Mouse (Mus musculus) right cerebral cortex, adult 18-20 months (tissue): ENCODE measurements around the gene Galnt16.

Source experiments
- DNase-seq: peaks from one replicate; pipeline ENCODE4 v3.0.0; 2022; ENCODE audit warnings: mixed read lengths

Galnt16 gene

GRCm38 (mm10) chr12:80533876-80534275 is 15.8 kb downstream of the Galnt16 start:
- no peak for DNase-seq

GRCm38 (mm10) chr12:80537313-80537712 is 19.2 kb downstream of the Galnt16 start:
- DNase-seq: no peak

DNA sequence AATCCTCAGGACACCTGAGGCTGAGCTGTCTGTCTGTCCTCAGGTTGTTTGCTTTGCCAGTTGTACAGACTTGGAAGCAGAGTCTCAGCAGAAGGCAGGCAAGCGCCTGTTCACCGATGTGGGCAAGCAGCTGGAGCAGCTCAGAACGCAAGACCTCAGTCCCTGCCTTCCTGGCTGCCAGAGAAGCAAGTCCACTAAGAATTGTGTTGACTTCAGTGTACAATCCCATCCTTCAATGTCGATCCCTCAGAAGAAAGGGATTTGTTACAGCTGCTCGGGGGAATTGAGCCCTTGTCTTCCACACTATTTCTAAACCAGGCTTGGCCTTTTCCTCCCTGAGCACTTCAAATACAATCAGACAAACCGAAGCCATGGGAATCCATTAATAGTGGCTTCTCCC is 20.2 kb downstream of the Galnt16 start:
- no peak for DNase-seq

DNA sequence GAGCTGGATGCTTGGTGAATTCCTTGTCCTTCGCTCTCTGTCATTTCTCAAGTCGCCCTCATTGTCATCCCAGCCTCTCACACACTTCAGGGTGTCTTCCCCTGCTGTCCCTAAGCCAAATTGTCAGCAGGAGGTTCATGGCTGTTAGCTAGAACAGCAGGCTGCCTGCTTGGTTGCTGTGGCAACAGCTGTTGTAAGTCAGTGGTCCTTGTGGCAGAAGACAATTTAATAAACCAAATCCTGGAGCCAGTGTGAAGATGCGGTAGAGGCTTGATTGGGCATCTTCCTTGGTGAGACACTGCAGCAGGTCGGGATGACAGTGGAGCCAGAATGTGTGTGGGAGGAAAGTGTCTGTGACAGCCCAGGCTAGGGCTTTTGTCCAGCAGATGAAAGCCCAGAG is 27.2 kb downstream of the Galnt16 start:
- DNase-seq: peak; percentile 52

GRCm38 (mm10) chr12:80549646-80550045 is 31.6 kb downstream of the Galnt16 start:
- no peak for DNase-seq

- no peak for DNase-seq
Measured at GRCm38 (mm10) chr12:80553157-80553556, 35.1 kb downstream of the Galnt16 start.

GRCm38 (mm10) chr12:80554312-80554711 is 36.2 kb downstream of the Galnt16 start:
- DNase-seq: no peak

DNA sequence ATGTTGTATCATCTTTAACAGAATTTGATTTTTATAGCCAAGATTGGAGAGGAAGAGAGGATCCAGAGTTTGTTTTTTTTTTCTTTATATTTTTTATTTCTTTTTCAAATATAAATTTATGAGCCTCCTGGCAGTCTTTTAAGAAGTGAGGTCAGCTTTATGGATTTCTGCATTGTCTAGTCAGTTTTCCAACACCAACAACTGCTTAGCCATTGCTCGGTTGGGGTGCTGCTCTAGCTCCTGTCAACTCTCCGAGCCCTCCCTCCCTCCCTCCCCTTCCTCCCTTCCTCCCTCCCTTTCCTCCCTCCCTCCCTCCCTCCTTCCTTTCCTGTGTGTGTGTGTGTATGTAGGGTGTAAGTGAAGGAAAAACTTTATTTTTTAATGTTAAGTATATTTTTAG is 43.8 kb downstream of the Galnt16 start:
- no peak for DNase-seq

GRCm38 (mm10) chr12:80562793-80563192 is 44.7 kb downstream of the Galnt16 start:
- DNase-seq: no peak

DNA sequence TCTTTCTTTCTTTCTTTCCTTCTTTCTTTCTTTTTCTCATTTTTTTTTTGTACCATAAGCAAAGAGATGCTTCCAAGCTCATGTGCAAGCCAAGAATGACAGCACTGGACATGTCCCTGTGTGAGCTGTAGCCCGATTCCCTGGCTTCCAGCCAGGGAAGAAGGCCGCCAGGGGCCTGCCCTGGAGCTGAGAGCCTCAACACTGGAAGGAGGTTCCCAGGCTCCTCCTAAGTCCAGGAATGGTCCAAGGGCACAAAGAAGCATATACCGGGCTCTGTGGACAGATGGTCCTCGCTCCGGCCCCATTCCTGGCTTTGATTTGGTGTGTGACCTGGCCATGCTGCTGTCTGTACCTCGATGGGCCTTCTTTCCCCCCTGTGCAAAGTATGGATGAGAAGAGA is 46.9 kb downstream of the Galnt16 start:
- no peak for DNase-seq

GRCm38 (mm10) chr12:80565793-80566192 is 47.7 kb downstream of the Galnt16 start:
- no peak for DNase-seq

DNA sequence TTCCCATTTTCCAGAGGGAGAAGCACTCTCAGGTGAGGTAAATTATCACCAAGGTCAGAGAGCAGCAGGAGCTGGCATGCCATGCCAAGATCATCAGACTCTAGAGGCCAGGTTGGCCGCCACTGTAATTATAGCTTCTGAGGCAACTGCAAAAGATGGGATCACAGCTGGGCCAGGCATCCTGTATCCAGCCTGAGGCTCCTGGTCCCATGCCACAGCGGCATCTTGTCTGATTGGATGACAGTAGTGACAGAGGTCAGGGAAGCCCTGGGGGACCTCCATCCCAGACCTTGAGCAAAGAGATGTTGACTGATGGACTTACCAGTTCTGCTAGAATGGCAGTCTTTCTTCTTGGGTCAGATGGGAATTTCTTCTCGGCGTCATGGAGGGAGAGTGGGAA is 48.4 kb downstream of the Galnt16 start:
- no peak for DNase-seq

DNA sequence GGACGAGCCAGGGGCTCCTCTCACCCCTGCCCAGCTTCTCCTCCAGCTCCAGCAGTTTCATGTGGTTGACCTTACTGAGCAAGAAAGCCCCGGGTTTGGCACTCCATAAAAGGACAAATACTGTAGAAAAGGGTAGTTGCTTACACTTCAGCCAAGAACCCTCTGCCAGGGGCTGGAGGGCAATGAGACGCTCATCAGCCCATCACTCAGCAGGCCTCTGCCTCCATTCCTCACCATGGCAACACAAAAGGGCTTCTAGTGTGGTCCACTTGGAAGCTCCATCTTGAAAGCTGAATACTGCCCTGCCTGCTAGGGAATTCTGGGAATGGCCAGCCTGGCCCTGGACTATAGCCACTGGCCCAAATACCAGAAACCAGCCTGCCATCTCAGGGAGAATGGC is 49.3 kb downstream of the Galnt16 start:
- DNase-seq: peak; percentile 63

GRCm38 (mm10) chr12:80569561-80569960 is 51.5 kb downstream of the Galnt16 start:
- DNase-seq: no peak

- no peak for DNase-seq
Measured at GRCm38 (mm10) chr12:80574318-80574717, 56.2 kb downstream of the Galnt16 start.

DNA sequence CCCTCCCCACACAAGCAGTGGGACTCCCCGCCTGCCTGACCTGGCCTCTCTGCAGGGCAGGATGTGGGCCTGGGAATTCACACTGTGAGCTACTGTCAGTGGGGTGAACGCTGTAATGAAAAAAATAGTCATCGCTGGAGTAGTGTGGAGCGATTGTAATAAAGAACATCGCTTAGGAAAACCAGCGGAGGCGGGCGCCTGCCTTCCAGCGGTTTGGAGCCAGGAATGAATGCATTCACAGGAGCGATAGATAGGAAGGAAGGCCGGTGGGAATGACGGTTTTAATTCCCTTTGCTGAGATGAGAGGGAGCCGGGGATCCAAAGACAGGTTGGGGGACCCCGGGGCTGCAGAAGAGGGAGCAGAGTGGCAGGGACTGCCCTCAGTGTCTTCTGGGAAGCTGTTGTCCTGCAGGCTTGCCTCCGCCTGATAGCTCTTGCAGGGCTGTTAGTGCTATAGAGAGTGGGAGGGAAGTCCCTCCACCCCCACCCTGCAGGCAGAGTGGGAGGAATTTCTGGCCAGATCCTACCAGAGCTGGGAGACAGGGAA is 56.8 kb downstream of the Galnt16 start:
- peak; percentile 74 for DNase-seq

GRCm38 (mm10) chr12:80577049-80577448 is 59.0 kb downstream of the Galnt16 start:
- DNase-seq: no peak

DNA sequence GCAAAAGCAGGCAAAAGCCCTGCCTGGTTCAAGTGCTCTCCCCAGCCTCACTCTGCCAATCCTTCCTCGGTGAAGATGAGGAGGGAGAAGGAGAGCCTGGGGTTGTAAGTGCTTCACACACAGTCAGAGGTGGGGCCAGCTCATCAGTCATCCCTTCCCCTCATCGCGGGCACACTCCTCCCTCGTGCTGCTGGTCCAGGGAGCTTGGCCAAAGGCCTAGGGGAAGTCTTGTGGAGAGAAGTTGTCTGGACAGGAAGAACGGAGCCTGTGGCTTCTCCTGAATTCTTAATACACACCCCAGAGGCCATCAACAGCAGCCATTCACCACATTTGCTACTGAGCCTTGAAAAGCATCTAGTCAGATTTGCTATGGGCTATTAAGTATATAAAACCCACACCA is 63.3 kb downstream of the Galnt16 start:
- DNase-seq: no peak

GRCm38 (mm10) chr12:80584973-80585372 is 66.9 kb downstream of the Galnt16 start:
- no peak for DNase-seq

DNA sequence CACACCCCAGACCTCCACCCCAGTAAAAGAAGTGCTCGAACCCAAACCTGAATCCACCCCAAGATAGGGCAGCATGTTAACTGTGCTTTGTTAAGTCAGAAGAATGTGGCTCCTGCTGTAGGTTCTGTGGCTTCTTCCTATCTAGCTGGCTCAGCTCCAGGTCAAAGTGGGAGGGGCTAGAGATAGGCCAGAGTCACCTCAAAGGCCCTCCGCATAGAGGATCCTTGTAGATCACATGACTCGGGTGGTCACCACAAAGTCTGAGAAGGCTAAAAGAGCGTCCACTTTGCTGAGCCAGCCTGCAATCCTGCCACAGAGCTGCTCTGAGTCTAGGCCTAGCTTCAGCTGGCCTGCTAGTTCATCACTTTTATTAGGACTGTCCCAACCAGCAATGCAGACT is 76.1 kb downstream of the Galnt16 start:
- DNase-seq: no peak

DNA sequence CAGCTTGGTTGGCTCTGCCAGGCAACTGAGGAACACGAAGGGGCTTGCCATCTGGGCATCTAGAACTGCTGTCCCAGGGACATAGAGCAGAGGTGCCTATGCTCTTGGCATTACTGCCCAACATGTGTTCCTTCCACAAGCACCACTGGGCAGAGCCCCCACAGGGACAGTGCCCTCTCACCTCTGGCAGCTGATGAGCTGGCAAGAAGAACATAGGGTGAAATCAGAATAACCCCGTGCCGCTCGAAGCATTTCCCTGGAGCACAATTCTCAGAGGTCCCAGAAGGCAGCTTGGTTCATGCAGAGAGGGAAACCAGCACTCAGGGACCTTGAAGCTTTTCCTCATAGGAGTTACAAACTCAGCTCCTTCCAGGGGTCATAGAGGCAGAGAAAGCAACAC is 76.7 kb downstream of the Galnt16 start:
- no peak for DNase-seq

GRCm38 (mm10) chr12:80595566-80595965 is 77.5 kb downstream of the Galnt16 start:
- DNase-seq: no peak

DNA sequence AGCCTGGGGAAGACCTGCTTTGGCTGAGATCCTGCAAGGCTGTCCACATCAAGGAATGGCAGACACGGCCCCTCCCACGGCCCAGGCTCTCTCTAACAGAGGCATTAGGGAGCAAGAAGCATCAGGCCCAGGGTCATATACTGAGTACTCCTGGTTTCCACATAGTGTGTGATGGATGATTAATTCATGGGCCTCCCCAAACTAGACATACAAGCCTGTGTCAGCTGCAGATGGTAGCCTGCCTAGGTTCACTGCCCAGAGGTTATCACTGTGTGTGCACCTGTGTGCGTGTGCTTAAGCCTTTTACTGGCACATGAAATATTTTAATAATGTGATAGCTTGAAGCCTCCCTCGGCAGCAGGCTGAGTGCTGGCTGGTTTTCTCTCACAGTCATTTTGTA is 77.9 kb downstream of the Galnt16 start:
- no peak for DNase-seq

DNA sequence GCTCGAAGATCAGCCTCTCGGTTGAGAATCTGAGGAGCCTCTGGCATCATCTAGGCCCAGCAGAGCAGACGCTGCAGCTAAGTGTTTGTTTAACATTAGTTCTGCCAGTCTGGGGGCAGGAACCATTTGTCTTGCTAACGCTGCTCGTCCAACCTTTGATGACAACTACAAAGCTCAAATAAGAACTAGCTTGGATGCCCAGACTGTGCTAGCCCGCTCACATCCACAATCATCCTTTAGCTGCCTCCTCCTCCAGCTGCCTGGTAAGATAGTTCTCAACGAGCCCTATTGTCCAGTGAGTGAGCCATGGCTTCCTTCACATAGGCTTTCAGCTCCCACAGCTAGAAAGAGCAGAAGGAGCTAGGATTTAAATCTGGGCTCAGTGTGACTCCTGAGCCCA is 80.2 kb downstream of the Galnt16 start:
- no peak for DNase-seq

DNA sequence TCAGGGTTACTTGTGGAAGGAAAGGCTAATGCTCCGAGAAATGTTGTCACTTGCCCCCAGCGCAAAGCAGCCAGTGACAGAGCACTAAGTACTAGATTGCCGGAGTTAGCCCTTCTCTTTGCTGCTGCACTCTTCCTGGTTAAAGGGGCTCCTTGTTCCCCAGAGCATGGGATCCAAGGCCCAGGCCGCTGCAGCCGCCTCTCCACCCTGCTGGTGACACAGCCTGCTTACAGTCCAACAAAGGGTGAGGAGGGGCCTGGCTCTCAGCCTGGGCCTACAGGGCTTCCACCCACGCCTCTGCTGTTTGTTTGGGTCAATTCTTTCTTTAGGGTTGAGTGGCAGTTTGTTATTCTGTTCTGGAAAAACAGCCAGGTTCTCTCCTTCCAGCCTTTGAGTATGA is 80.7 kb downstream of the Galnt16 start:
- DNase-seq: peak; percentile 60
